Mouse (Mus musculus) adrenal gland, postnatal 14 days (tissue): ENCODE measurements around the gene Gtf2f1. TPM values are rescaled to one million over a fixed set of nuclear protein-coding genes. Genes with fewer than 3 reads are reported as not detected.

Experiments used
- DNase-seq: peaks from one replicate; pipeline ENCODE4 v3.0.0; 2021; ENCODE audit warnings: mixed read lengths
- total RNA-seq: library from RNA; stranded (reverse); gene quantifications from 2 replicates; pipeline ENCODE4 v1.2.3, GENCODE M21; 2021

Gene Gtf2f1
- total RNA-seq, 1 experiment from 2014 or later = 53.7 TPM

DNA sequence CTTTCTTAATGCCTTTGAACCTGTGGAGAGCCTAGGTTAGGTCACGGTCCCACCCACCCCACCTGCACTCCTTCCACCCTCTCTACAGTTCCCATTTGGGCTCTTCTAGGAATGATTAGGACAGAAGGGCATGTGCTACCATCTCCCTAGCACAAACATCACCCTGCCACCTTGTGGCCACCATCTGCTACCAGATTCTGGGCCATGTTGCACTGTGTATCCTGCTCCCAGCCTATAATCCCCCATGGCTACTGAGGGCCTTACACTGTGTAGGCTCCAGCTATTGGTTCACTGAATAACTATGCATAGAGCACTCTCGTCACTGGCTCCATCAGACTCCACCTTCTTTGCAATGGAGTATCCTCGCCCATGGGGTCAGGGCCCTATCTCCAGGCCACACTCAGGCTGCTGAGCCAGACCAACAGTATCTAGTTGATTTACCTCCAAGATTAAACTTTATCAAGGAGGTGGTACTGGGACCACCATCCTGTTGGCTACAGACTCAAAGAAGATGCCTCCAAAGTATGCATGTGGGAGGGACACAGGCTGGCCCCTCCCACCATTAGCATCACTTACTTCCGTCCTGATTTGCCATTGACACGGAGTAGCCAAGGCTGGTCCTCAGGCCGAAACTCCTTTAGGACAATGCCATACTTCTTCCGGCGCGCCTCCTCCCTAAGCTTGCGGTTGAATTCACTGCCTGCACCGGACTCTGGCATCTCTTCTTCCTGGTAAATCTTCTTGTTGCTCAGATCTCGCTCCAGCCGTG is 3.8 kb downstream of the Gtf2f1 start:
- DNase-seq = peak; percentile 33

DNA sequence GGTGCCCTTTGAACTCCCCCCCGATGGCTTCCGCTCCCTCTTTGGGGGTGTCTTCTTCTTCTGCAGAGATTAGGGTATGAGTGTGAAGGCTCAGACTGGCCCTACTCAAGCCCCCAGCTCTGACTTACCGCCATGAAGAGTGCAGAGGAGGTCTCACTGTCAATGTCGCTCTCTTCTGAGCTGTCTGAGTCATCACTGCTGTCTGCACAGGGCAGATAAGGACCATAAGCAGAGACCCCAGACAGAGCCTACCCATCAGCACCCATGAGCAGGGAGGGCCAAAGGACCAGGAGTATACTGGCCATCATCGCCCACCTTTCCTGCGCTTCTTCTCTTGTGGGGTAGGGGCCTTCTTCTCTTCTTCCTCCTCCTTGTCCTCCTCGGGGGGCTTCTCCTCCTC is 7.1 kb downstream of the Gtf2f1 start:
- DNase-seq = no peak

DNA sequence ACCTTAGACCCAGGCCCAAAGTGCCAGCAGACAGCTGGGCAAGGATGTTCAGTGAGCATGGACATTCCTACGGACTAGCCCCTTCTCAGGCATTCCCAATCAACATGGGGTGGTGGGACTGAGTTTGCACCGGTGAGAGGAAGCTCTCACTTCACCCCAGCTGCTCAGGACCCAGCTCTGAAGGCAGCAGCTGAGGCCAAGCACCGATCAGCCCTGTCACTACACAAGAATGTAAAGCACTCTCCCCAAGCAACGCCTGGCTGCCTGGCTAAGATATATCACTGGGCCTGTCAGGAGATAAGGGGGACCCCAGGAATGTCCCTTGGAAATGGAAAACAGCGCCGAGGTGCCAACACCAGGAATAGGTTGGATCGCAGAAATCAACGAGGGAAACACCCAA is 9.9 kb downstream of the Gtf2f1 start:
- DNase-seq = peak; percentile 29

DNA sequence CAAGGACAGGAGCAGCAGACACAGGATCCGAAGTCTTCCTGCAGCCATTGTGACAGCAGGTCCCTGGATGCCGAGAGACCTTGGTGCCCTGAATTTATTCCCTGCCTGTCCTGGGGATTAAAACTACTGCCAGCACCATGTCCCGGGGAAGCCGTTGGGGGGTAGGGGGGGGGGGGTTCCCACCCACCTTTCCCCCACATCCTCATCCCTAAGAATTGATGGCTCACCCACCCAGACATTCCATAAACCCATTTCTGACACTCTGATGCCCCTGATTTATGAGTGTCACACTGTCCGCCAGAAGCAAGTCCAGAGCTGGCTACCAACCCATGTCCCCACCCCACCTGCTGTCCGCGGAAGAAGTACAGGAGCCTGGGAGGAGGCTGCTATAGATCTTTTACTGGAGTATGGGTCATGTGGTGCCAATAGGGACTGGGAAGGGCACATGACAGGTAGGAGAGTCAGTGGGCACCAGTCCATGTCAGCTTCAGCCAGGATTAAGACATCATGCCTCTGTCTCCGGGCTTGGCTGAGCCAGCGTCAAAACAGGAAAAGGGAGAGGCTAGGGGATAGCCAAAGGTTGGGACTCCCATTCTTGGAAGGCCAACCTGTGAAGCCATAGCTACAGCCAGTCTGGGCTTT is 11.0 kb downstream of the Gtf2f1 start, which contains the start of gene Pspn:
TSS of gene Pspn (minus strand) at position 51 of the 642 bp plus-strand sequence.
- DNase-seq = peak; percentile 46

GRCm38 (mm10) chr17:56999414-56999813 is 11.7 kb downstream of the Gtf2f1 start:
- DNase-seq = peak; percentile 63

- peak; percentile 98 for DNase-seq
These were observed 13.9 kb downstream of the Gtf2f1 start, which contains the start of gene Alkbh7 for GRCm38 (mm10) chr17:56997029-56997667. Gene Alkbh7, plus strand, starts transcription at chr17:56997339.

DNA sequence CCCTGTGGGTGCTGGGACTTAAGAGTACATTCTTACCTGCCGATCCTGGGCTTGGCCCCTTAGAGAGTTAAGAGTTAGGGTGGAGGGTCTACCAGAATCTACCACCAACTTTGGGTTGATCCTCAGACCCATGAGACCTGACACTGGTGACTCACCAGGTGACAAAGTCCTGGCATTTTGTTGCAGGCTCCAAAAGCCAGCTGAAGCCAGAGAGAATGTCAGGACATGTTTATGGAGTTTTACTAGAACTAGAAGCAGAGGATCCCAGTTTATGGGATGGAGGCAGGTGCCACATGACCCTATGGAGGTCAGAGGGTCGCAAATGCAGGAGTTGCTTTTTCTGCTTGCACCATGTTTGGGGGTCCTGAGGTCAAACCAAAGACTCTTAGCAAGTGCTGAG is 14.6 kb downstream of the Gtf2f1 start:
- peak; percentile 33 for DNase-seq

GRCm38 (mm10) chr17:56995046-56995445 is 16.0 kb downstream of the Gtf2f1 start:
- peak; percentile 57 for DNase-seq

- no peak for DNase-seq
These were observed 20.1 kb downstream of the Gtf2f1 start for GRCm38 (mm10) chr17:56990966-56991365.

GRCm38 (mm10) chr17:56990115-56990746 is 20.9 kb downstream of the Gtf2f1 start, which contains the start of gene Clpp:
Gene Clpp, plus strand, starts transcription at chr17:56990305.
- DNase-seq = peak; percentile 95

DNA sequence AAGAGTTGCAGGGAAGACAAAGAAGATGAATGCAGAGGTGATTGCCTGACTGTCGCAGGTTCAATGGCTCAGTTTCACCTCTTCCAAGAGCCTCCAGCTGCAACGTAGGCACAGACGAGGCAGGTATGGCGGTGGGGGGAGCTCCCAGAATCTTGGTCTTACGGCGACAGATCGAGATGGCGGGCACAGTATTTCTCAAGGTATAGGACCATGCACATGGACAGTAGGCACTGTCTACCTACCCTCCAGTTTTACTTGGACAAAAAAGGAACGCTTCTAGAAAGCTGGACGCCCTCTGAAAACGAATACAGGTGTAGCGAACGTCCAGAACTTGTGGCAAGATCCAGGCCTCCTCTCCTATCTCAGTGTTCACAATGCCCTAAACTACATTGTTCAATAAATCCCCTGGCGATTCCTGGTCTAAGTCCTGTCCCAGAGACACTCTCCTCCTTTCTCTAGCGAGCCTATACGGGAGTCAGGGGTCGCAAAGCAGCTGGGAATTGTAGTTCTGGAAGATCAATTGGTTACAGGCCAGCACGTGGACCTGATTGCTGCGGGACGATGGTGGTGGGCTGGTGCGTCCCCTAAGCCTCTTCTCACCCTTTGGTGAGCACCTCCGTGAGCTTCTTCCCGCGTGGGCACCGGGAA is 21.5 kb downstream of the Gtf2f1 start:
- DNase-seq = peak; percentile 80

- DNase-seq = peak; percentile 1
These were observed 22.1 kb downstream of the Gtf2f1 start for GRCm38 (mm10) chr17:56988921-56989430.

GRCm38 (mm10) chr17:56988441-56988840 is 22.6 kb downstream of the Gtf2f1 start:
- peak; percentile 6 for DNase-seq

GRCm38 (mm10) chr17:56986105-56986805 is 24.8 kb downstream of the Gtf2f1 start:
- DNase-seq = peak; percentile 2

DNA sequence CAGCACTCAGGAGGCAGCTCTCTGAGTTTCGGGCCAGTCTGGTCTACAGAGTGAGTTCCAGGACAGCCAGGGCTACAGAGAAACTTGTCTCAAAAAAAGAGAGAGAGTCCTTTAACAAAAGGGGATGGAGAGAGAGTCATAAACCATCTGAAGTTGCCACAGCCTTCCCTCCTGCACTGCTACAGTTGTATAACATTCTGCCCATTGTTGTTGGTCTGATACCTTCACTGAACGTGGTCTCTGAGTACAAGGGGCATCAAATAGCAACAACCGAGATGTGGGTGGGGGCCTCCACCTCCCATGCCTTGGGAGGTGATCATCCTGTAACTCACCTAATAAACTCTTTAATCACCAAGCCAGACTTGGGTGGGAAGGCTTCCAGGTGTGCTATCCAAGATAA is 25.4 kb downstream of the Gtf2f1 start:
- DNase-seq = no peak

- peak; percentile 1 for DNase-seq
These were observed 26.2 kb downstream of the Gtf2f1 start for GRCm38 (mm10) chr17:56984886-56985285.

- DNase-seq = peak; percentile 2
These were observed 29.1 kb downstream of the Gtf2f1 start, which contains the start of gene Acer1 for GRCm38 (mm10) chr17:56982013-56982412. Gene Acer1, minus strand, starts transcription at chr17:56982126.

DNA sequence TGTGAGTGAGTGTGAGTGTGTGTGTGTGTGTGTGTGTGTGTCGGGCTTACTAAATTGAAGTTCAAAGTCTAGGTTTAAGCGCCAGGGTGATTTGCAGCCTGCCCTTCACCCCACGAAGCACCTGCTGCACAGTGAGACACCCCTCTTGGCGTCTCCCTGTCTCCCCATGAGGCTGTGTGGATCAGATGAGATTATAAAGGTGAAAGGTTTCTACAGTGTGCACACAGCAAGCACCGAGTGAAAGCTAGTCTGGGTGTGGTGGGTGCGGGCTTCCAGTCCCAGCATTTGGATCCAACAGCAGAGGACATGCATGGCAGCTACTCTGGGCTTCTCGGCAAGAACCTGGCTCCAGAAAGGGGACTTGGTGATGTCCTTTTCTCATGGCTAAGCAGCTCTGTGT is 30.0 kb downstream of the Gtf2f1 start:
- peak; percentile 1 for DNase-seq

DNA sequence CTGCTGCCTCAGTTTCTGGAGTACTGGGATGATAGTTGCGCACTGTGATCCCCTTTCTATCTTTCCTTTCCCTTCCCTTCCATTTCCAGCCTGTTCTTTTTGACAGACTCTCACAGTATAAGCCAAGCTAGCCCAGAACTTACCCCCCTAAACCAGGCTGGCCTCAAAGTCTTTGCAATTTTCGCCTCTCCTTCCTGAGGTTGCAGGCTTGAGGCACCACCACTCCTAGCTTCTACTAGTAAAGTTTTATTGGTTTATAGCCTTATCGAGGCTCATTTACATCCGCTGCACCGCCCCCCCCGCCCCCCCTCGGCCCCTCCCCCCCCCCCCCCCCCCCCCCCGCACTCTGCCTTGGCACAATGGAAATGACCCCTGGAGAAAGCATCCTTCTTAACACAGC is 31.6 kb downstream of the Gtf2f1 start:
- no peak for DNase-seq

GRCm38 (mm10) chr17:56976531-56977390 is 34.3 kb downstream of the Gtf2f1 start:
- no peak for DNase-seq
